Mouse (Mus musculus) retina, adult 2 months (tissue): ENCODE data around the gene Mrps25.

ENCODE experiments used
- DNase-seq: peaks from one replicate; pipeline ENCODE4 v3.0.0-alpha.2; 2012; ENCODE audit warnings: low read depth, low spot score

The Mrps25 gene

GRCm38 (mm10) chr6:92183621-92184131 lies at the start of gene Mrps25:
TSS of gene Mrps25 (minus strand) at chr6:92184033.
- DNase-seq = peak; percentile 56

GRCm38 (mm10) chr6:92231762-92232161 lies 47.9 kb upstream of the Mrps25 start:
- DNase-seq = no peak

- DNase-seq = no peak
These were observed 47.5 kb upstream of the Mrps25 start for GRCm38 (mm10) chr6:92231356-92231755.

GRCm38 (mm10) chr6:92229586-92229985 lies 45.8 kb upstream of the Mrps25 start:
- DNase-seq = no peak

- DNase-seq = no peak
These were observed 45.3 kb upstream of the Mrps25 start for GRCm38 (mm10) chr6:92229103-92229502.

- no peak for DNase-seq
These were observed 41.1 kb upstream of the Mrps25 start for GRCm38 (mm10) chr6:92224981-92225380.

- no peak for DNase-seq
These were observed 38.2 kb upstream of the Mrps25 start for GRCm38 (mm10) chr6:92222021-92222420.

- no peak for DNase-seq
These were observed 37.8 kb upstream of the Mrps25 start for GRCm38 (mm10) chr6:92221604-92222003.

- DNase-seq = no peak
These were observed 35.6 kb upstream of the Mrps25 start for GRCm38 (mm10) chr6:92219445-92219844.

GRCm38 (mm10) chr6:92214773-92215449 lies 31.1 kb upstream of the Mrps25 start, which contains the start of gene Rbsn:
TSS of gene Rbsn (minus strand) at chr6:92214925.
- DNase-seq = peak; percentile 71

- no peak for DNase-seq
These were observed 30.4 kb upstream of the Mrps25 start for GRCm38 (mm10) chr6:92214055-92214772.

GRCm38 (mm10) chr6:92199414-92199813 lies 15.6 kb upstream of the Mrps25 start:
- no peak for DNase-seq

GRCm38 (mm10) chr6:92184178-92184577 lies 345 bp upstream of the Mrps25 start:
- DNase-seq = no peak

GRCm38 (mm10) chr6:92176450-92176849 lies 7.4 kb downstream of the Mrps25 start:
- no peak for DNase-seq

GRCm38 (mm10) chr6:92162724-92163123 lies 21.1 kb downstream of the Mrps25 start:
- no peak for DNase-seq

- no peak for DNase-seq
These were observed 25.0 kb downstream of the Mrps25 start for GRCm38 (mm10) chr6:92158801-92159200.

- no peak for DNase-seq
These were observed 30.1 kb downstream of the Mrps25 start for GRCm38 (mm10) chr6:92153774-92154173.

GRCm38 (mm10) chr6:92145881-92146280 lies 38.0 kb downstream of the Mrps25 start:
- DNase-seq = no peak

GRCm38 (mm10) chr6:92136356-92136755 lies 47.5 kb downstream of the Mrps25 start:
- DNase-seq = no peak

- DNase-seq = no peak
These were observed 50.2 kb downstream of the Mrps25 start for GRCm38 (mm10) chr6:92133617-92134016.

- no peak for DNase-seq
These were observed 51.6 kb downstream of the Mrps25 start for GRCm38 (mm10) chr6:92132021-92132911.

GRCm38 (mm10) chr6:92131456-92131855 lies 52.4 kb downstream of the Mrps25 start:
- DNase-seq = no peak
